Mouse (Mus musculus): ENCODE results near the gene Tbc1d15.
"Not testable (repeated sequence)": the region's sequence is repeated elsewhere in the genome, so short reads cannot be mapped to it uniquely, and the experiment has no call there.

The Tbc1d15 gene

GRCm38 (mm10) chr10:115245488-115245887, 5.8 kb downstream of the Tbc1d15 start:
- no peak for DNase-seq (ENCODE audit: low read depth)

DNA sequence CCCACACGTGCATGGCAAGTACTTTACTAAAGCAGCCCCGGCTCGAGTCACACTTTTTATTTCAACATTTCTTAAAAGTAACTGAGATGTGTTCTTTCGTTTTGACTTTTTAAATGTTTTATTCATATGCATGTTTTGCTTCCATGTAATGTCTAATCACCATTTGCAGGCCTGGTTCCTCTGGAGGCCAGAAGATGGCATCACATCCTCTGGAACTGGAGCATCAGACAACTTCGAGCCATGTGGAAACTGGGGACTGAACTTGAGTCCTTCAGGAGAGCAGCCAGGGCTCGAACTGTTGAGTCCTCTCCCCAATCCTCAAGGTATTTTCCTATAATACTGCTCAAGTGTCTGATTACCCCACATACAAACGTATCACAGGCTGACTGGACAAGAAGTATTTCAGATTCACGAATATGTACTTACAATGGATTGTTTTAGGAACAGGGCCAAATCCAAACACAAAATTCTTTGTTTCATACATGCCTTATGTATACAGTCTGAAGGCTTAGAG, 10.1 kb downstream of the Tbc1d15 start:
- DNase-seq (ENCODE audit: low read depth): no peak

DNA sequence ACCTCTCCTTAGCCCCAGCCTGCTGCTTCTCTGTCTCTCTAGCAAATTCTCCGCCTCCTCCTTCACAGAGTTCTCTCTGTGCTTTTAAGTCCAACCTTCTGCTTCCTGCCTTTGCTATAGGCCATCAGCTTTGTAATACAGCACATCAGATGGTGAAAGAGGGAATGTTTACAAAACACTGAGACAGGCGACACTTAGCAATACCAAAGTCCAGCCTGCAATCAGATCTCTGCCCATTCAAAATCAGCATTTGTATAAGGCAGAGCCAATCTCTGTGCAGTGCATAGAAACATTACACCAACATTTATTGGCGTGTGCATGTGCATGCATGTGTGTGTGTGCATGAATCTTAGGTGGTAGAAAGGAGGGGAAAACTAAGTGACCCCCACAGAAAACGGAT, 13.3 kb downstream of the Tbc1d15 start:
- DNase-seq (ENCODE audit: low read depth): no peak

- DNase-seq (ENCODE audit: low read depth): no peak
Observed at GRCm38 (mm10) chr10:115236733-115237132, 14.5 kb downstream of the Tbc1d15 start.

DNA sequence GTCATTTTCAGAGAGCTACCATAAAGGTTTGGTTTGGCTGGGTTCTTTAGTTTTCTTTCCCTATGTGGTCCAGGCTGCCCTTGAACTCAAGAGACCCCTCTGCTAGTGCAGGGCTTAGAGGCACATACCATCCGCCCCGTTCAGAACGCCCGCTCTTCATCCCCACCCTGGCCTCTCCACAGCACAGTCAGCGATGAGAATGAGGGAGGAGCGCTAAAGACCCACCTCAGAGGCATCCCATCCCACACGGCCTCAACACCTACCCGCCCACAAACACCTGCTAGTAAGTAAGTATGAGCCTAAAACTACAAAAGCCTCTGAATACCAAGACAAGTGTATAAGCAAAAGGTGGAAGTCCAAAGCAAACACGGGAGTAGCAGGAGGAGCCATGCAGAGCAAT, 15.8 kb downstream of the Tbc1d15 start:
- DNase-seq (ENCODE audit: low read depth): no peak

DNA sequence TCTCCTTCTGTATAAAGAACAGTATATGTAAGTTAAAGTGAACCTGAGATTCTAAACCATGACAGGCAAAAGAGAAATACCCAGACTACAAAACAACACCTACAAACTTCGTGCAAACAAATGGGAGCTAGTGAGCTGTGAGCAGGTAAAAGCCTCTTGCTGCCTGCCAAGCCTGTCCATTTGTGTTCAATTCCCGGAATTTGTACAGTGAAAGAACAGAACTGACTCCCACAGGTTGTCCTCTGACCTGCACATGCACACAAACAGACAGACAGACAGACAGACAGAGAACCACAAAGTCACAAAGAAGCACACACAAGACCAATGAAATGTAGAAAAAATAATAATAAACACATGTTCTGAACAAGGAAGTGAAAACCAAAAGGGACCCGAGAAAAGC, 17.5 kb downstream of the Tbc1d15 start:
- DNase-seq (ENCODE audit: low read depth): no peak

- DNase-seq (ENCODE audit: low read depth): no peak
Observed at GRCm38 (mm10) chr10:115232513-115232912, 18.8 kb downstream of the Tbc1d15 start.

DNA sequence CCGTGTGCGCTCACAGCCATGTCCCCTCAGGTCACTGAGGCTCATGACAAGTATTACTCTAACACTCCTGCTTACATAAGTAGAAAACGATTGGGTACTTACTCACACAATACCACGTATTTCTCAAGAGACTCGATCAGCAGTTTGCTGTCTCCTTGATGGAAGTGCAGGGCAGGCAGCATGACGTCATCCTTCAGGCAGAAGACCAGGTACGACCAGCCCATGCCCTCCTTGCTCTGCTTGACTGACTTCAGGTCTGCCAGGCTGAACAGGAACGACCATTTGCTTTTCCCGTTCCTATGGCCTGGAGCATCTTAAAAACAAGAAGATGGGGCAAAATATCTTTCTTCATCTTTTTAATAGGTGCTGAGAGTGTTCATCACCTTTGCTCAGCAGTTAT, 22.2 kb downstream of the Tbc1d15 start:
- DNase-seq (ENCODE audit: low read depth): no peak

DNA sequence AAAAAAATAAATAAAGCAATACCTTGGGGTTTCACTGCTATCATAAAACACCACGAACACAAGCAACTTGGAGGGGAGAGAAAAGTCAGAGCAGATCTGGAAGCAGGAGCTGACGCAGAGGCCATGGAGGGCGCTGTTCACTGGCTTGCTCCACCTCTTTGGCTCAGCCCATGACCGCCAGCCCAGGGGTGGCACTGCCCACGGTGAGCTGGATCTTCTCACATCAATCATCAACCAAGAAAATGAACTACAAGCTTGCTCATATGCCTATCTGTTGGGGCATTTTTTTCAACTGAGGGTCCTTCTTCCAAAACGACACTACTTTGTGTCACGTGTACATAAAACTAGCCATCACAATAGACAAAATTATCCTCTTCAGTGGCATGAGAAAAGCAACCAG, 24.7 kb downstream of the Tbc1d15 start:
- no peak for DNase-seq (ENCODE audit: low read depth)

DNA sequence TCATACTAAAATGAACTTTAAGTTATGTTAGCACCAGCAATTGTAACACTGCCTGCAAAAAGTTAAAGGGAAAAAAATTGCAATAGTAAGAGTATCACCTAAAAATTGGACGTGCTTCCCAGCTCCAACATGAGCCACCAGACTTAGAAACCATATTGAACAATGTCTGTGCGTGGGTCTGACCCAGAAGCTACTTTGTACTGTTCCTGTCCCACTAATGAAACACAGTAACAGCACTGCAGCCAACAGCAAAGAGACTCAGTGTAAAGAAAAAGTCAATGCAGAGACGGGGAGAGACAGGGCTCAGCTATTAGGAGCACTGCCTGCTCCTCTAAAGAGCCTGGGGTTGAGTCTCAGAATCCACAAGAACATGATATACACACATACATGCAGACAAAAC, 27.4 kb downstream of the Tbc1d15 start:
- DNase-seq (ENCODE audit: low read depth): no peak

DNA sequence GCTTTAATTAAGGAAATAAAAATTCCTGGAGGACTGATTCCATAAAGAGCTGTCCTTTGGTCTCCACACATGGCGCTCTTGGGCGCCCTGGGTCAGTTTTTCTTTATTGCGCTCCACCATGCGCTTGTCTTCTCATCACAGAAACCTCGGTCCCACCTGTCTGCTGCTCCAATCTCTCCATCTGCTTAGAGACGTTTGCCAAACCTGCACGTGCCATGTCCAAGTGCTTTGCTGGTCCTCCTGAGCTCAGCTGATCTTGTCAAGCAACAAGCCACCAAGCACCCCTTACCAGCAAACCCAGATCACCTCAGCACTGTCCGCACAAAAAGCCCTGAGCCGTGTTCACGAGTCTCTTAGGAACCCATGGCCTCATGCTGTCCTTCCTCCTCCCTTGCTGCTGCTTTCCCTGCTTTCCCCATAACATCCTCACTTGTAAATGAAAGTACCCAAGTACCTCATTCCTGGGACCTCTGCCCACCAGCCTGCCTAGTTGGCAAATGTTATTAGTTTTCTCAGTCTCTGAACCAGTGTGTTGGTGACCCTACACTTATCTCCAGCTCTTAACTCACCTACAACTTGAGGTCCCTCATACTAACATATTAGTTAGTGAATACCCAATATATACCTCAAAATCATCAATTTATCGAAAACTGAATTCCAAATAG, 38.2 kb downstream of the Tbc1d15 start:
- DNase-seq (ENCODE audit: low read depth): no peak

GRCm38 (mm10) chr10:115205825-115206224, 45.4 kb downstream of the Tbc1d15 start:
- DNase-seq (ENCODE audit: low read depth): no peak

DNA sequence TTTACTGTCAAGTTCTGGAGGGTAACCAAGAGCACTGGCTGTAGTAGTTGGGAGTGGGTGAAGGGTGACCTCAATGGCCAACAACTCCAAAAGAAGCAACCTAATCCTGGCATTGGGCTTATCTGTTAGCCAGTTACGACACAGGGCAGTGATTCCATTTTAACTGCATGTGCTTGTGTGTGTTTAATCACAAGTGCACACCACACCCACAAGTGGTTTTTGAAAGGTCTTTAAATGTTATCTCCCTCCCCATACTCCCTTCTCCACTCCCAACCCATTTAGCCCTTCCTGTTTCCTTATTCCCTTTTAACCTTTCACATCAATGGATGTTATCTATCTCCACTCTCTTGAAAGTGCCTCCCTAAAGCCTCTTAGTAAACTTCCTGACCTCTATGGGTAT, 46.0 kb downstream of the Tbc1d15 start:
- DNase-seq (ENCODE audit: low read depth): no peak

GRCm38 (mm10) chr10:115191214-115191613, 60.1 kb downstream of the Tbc1d15 start:
- no peak for DNase-seq (ENCODE audit: low read depth)

DNA sequence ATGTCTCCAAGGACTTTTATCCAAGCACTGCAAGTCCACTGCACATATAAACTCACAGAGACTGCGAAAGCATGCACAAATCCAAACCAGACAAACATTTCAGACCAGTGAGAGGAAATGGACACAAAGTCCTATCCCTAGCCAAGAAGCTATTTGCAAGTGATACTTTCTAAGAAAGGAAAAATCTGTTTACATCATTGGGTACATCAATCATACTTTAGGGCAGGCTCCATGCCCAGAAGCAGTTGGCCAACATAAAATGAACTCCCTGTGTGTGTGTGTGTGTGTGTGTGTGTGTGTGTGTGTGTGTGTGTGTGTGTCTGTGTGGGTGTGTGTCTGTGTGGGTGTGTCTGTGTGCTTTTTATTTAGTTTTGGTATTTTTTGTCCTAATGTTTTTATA, 63.9 kb downstream of the Tbc1d15 start:
- DNase-seq (ENCODE audit: low read depth): no peak

GRCm38 (mm10) chr10:115184697-115185096, 66.6 kb downstream of the Tbc1d15 start, which contains the start of gene Tph2:
TSS of gene Tph2 (minus strand) at chr10:115185022.
- peak; percentile 21 for DNase-seq (ENCODE audit: low read depth)

- DNase-seq (ENCODE audit: low read depth): no peak
Observed at GRCm38 (mm10) chr10:115181034-115181433, 70.2 kb downstream of the Tbc1d15 start.

- not testable (repeated sequence) for DNase-seq (ENCODE audit: low read depth)
Observed at GRCm38 (mm10) chr10:115178019-115178418, 73.2 kb downstream of the Tbc1d15 start.

- no peak for DNase-seq (ENCODE audit: low read depth)
Observed at GRCm38 (mm10) chr10:115175591-115175991, 75.7 kb downstream of the Tbc1d15 start.

- no peak for DNase-seq (ENCODE audit: low read depth)
Observed at GRCm38 (mm10) chr10:115173336-115173735, 77.9 kb downstream of the Tbc1d15 start.

GRCm38 (mm10) chr10:115171351-115171818, 79.9 kb downstream of the Tbc1d15 start:
- DNase-seq (ENCODE audit: low read depth): no peak

DNA sequence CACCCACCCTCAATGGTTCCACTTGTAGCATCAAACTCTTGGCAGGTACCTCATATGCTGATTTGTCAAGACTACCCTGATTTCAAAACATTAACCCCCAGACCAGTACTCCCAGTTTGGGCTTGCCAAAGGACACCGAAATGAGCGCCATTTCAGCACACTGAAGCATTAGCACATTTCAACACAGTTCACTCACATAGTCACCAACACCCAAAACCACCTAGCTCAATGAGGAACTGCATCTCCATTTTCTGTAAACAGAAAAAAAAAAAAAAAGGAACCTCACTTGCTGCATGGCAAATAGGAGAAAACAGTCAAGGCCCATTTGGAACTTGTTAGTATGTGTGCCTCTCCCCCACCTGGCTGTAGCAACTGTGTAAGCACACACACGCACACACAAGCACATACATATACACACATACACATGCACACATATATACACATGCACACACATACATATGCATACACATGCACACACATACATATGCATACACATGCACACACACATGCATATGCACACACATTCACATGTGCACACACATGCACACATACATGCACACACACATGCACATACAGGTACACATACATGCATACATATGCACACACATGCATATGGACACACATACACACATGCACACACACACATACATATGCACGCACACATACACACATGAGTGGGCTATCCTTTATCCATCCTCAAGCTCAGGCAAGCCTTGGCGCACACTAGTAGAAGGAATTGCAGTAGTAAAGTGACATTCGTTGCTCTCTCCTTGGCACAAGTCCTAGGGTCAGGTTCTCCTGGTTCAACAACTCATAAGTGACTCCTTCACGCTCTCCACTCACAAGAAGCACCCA, 80.5 kb downstream of the Tbc1d15 start:
- no peak for DNase-seq (ENCODE audit: low read depth)

DNA sequence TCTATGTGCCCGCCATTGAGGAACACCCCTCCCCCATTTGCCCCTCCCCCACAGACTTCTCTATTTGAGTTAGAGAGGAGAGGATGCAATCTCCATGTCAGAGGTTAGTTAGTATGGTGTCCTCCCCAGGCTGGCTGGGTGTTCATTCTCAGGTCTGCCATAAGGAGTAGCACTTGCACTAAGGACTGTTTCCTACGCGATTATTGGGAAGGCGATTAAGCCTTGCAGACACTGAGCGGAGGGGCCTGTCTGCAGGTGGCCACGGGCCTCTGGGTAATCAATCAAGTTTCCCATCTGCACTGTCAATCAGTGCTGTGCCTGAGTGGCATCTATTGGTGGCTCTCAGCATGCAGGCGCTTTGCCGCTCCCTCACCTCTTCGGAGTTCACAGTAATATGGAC, 81.9 kb downstream of the Tbc1d15 start:
- no peak for DNase-seq (ENCODE audit: low read depth)
